Mouse (Mus musculus) small intestine, adult 2 months (tissue): ENCODE measurements around the gene Casp9.

ENCODE experiments used
- CTCF ChIP-seq: fragments of 200-500 bp; IDR thresholded peaks from 2 replicates; pipeline ENCODE4 v1.5.1; 2012; ENCODE audit warnings: low read depth, mild to moderate bottlenecking, control low read depth, inconsistent platforms, low read length, moderate library complexity, mixed read lengths; ENCODE audit not compliant: insufficient replicate concordance, insufficient read length; ENCODE audit errors: extremely low read depth
- POLR2A ChIP-seq: fragments of 200-500 bp; IDR thresholded peaks from 2 replicates; pipeline ENCODE4 v1.6.1; 2012; ENCODE audit warnings: low read depth, mild to moderate bottlenecking, control low read depth, inconsistent platforms, low read length, moderate library complexity

GRCm38 (mm10) chr4:141816267-141816666, 22.9 kb downstream of the Casp9 start:
- TF ChIP-seq POLR2A (no peak), CTCF (no peak)
